Mouse (Mus musculus): ENCODE data around the gene Coa6. TPM values are rescaled to one million over a fixed set of nuclear protein-coding genes. Genes with fewer than 3 reads are reported as not detected.
"Not testable (repeated sequence)": the region's sequence is repeated elsewhere in the genome, so short reads cannot be mapped to it uniquely, and the experiment has no call there.

Coa6 gene
- polyA plus RNA-seq (2015; fragmentation: Nextera tagmentation; extraction: Ambion mirVana) = 46.8 and 51.9 TPM in 2 replicates

- Histone ChIP-seq H3K4me2 (peak within 1 kb of the TSS; percentile 86), H3K9me3 (replicated peaks) (no peaks in the 10 kb centered on the region), H3K4me1 (peaks cover 23% of the 10 kb centered on the region), H3K27ac (replicated peaks) (peak within 1 kb of the TSS; percentile 90), H3K4me3 (replicated peaks) (peak within 1 kb of the TSS; percentile 94), H3K27me3 (replicated peaks) (no peaks in the 10 kb centered on the region), H3K36me3 (peaks cover 23% of the 10 kb centered on the region), H3K9ac (replicated peaks) (peak within 1 kb of the TSS; percentile 95)
- peak; percentile 98 for ATAC-seq (ENCODE audit: low FRiP score)
- WGBS = under 1% methylated on average over 61 of the region's 61 CpGs
Observed at GRCm38 (mm10) chr8:126422174-126422919, at the start of gene Coa6. Gene Coa6, plus strand, starts transcription at chr8:126422515.

DNA sequence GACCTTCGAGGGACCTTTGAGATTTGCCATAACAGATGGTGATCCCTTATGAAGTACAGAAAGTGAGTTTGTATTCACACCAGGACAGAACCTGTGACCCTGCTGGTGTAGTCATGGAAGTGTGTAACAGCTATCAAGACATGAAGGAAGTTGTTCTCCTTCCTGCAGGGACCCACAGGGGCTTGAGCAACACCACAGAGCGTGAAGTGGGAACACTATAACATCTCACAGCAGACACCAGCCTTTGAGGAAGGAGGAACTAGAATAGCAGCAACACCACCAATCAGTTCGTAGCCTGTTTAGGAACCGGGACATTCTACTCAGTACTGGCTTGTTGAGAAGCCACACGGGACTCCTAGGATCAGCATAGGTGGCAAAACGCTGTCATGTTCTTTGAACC lies 42.7 kb upstream of the Coa6 start:
- no peak overlapping the region for H3K4me2 ChIP-seq
- no peak overlapping the region for H3K27ac ChIP-seq (replicated peaks)
- H3K4me1 ChIP-seq = no peaks in the 10 kb centered on the region
- H3K4me3 ChIP-seq (replicated peaks) = no peak overlapping the region
- no peaks in the 10 kb centered on the region for H3K9me3 ChIP-seq (replicated peaks)
- 85% methylated on average over 6 of the region's 6 CpGs for WGBS
- no peak for ATAC-seq (ENCODE audit: low FRiP score)
- H3K9ac ChIP-seq (replicated peaks) = no peak overlapping the region
- H3K27me3 ChIP-seq (replicated peaks) = no peaks in the 10 kb centered on the region
- H3K36me3 ChIP-seq = no peaks in the 10 kb centered on the region

GRCm38 (mm10) chr8:126380141-126380540 lies 42.2 kb upstream of the Coa6 start:
- no peaks in the 10 kb centered on the region for H3K27me3 ChIP-seq (replicated peaks)
- 54% methylated on average over 2 of the region's 2 CpGs for WGBS
- no peaks in the 10 kb centered on the region for H3K4me1 ChIP-seq
- H3K9ac ChIP-seq (replicated peaks) = no peak overlapping the region
- H3K4me3 ChIP-seq (replicated peaks) = no peak overlapping the region
- ATAC-seq (ENCODE audit: low FRiP score) = no peak
- no peak overlapping the region for H3K4me2 ChIP-seq
- no peaks in the 10 kb centered on the region for H3K36me3 ChIP-seq
- no peak overlapping the region for H3K27ac ChIP-seq (replicated peaks)
- no peaks in the 10 kb centered on the region for H3K9me3 ChIP-seq (replicated peaks)

- H3K36me3 ChIP-seq = no peaks in the 10 kb centered on the region
- no peak overlapping the region for H3K4me2 ChIP-seq
- 72% methylated on average over 7 of the region's 7 CpGs for WGBS
- H3K9ac ChIP-seq (replicated peaks) = no peak overlapping the region
- no peak overlapping the region for H3K27ac ChIP-seq (replicated peaks)
- ATAC-seq (ENCODE audit: low FRiP score) = no peak
- no peak overlapping the region for H3K4me3 ChIP-seq (replicated peaks)
- H3K27me3 ChIP-seq (replicated peaks) = no peaks in the 10 kb centered on the region
- H3K4me1 ChIP-seq = no peaks in the 10 kb centered on the region
- no peaks in the 10 kb centered on the region for H3K9me3 ChIP-seq (replicated peaks)
Observed at GRCm38 (mm10) chr8:126381299-126381698, 41.0 kb upstream of the Coa6 start.

GRCm38 (mm10) chr8:126382216-126382615 lies 40.1 kb upstream of the Coa6 start:
- 39% methylated on average over 14 of the region's 14 CpGs for WGBS

GRCm38 (mm10) chr8:126382749-126383148 lies 39.6 kb upstream of the Coa6 start:
- no peak overlapping the region for H3K4me3 ChIP-seq (replicated peaks)
- no peaks in the 10 kb centered on the region for H3K36me3 ChIP-seq
- no peaks in the 10 kb centered on the region for H3K9me3 ChIP-seq (replicated peaks)
- no peaks in the 10 kb centered on the region for H3K4me1 ChIP-seq
- no peak overlapping the region for H3K27ac ChIP-seq (replicated peaks)
- H3K9ac ChIP-seq (replicated peaks) = no peak overlapping the region
- no peak overlapping the region for H3K4me2 ChIP-seq
- no peaks in the 10 kb centered on the region for H3K27me3 ChIP-seq (replicated peaks)
- 68% methylated on average over 5 of the region's 5 CpGs for WGBS
- no peak for ATAC-seq (ENCODE audit: low FRiP score)

More at GRCm38 (mm10) chr8:126382216-126382615, 40.1 kb upstream of the Coa6 start:
- Histone ChIP-seq H3K36me3 (no peaks in the 10 kb centered on the region), H3K9me3 (replicated peaks) (no peaks in the 10 kb centered on the region), H3K4me1 (no peaks in the 10 kb centered on the region), H3K4me2 (no peak overlapping the region), H3K4me3 (replicated peaks) (no peak overlapping the region), H3K9ac (replicated peaks) (no peak overlapping the region), H3K27ac (replicated peaks) (no peak overlapping the region), H3K27me3 (replicated peaks) (no peaks in the 10 kb centered on the region)
- ATAC-seq (ENCODE audit: low FRiP score) = no peak

GRCm38 (mm10) chr8:126387566-126387965 lies 34.7 kb upstream of the Coa6 start:
- Histone ChIP-seq H3K4me1 (no peaks in the 10 kb centered on the region), H3K4me2 (no peak overlapping the region), H3K9ac (replicated peaks) (no peak overlapping the region), H3K27ac (replicated peaks) (no peak overlapping the region), H3K36me3 (no peaks in the 10 kb centered on the region), H3K9me3 (replicated peaks) (no peaks in the 10 kb centered on the region), H3K27me3 (replicated peaks) (no peaks in the 10 kb centered on the region), H3K4me3 (replicated peaks) (no peak overlapping the region)
- ATAC-seq (ENCODE audit: low FRiP score) = no peak
- whole genome bisulfite sequencing = 87% methylated on average over 4 of the region's 4 CpGs

DNA sequence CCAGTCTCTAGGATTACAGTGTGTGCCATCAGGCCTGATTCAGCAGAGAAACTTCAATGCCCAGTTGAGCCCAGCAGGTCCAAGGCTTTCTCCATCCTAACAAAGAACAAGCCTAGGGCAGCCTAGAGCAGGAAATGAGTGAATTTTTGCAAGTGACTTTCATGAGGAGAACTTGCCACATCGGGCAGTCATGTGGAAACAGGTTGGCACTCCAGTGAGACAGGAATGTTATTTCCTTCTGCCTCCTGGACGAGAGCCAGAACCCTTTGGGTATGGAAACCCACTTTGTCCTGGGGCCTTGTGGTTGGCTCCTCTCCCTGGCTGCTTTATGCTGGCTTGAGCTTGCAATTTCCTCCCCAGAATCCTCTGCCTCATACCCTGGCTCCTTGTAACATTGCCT lies 30.8 kb upstream of the Coa6 start:
- H3K4me1 ChIP-seq = no peaks in the 10 kb centered on the region
- no peak overlapping the region for H3K27ac ChIP-seq (replicated peaks)
- no peak for ATAC-seq (ENCODE audit: low FRiP score)
- no peak overlapping the region for H3K9ac ChIP-seq (replicated peaks)
- no peaks in the 10 kb centered on the region for H3K27me3 ChIP-seq (replicated peaks)
- no peak overlapping the region for H3K4me2 ChIP-seq
- H3K36me3 ChIP-seq = no peaks in the 10 kb centered on the region
- 61% methylated on average over 2 of the region's 2 CpGs for WGBS
- H3K4me3 ChIP-seq (replicated peaks) = no peak overlapping the region
- no peaks in the 10 kb centered on the region for H3K9me3 ChIP-seq (replicated peaks)

- ATAC-seq (ENCODE audit: low FRiP score) = no peak
- no peak overlapping the region for H3K4me2 ChIP-seq
- no peaks in the 10 kb centered on the region for H3K4me1 ChIP-seq
- H3K9ac ChIP-seq (replicated peaks) = no peak overlapping the region
- H3K27me3 ChIP-seq (replicated peaks) = no peaks in the 10 kb centered on the region
- 68% methylated on average over 9 of the region's 9 CpGs for WGBS
- H3K4me3 ChIP-seq (replicated peaks) = no peak overlapping the region
- no peak overlapping the region for H3K27ac ChIP-seq (replicated peaks)
- no peaks in the 10 kb centered on the region for H3K36me3 ChIP-seq
- H3K9me3 ChIP-seq (replicated peaks) = no peaks in the 10 kb centered on the region
Observed at GRCm38 (mm10) chr8:126395386-126395785, 26.9 kb upstream of the Coa6 start.

DNA sequence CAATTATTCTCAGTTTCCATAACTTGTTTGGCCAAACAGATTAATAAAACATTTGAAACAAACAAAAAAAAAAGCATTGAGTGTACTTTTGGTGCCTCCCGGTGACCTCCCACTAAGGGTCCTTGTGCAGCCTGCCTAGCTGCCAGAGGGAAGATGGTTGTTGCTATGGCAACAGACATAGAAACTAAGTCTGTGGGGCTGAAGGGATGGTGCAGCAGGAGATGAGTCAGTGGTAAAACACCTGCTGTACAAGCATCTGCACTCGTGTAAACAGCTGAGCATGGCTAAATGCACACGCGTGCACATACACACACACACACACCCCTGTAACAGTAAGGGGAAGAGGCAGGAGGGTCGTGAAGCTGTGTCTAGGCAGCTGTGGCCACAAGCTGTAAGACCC lies 26.4 kb upstream of the Coa6 start:
- no peaks in the 10 kb centered on the region for H3K9me3 ChIP-seq (replicated peaks)
- H3K9ac ChIP-seq (replicated peaks) = no peak overlapping the region
- H3K36me3 ChIP-seq = no peaks in the 10 kb centered on the region
- H3K4me3 ChIP-seq (replicated peaks) = no peak overlapping the region
- 42% methylated on average over 5 of the region's 5 CpGs for WGBS
- H3K27ac ChIP-seq (replicated peaks) = no peak overlapping the region
- no peak overlapping the region for H3K4me2 ChIP-seq
- no peak for ATAC-seq (ENCODE audit: low FRiP score)
- no peaks in the 10 kb centered on the region for H3K4me1 ChIP-seq
- H3K27me3 ChIP-seq (replicated peaks) = no peaks in the 10 kb centered on the region

GRCm38 (mm10) chr8:126398349-126398748 lies 24.0 kb upstream of the Coa6 start:
- Histone ChIP-seq H3K4me2 (no peak overlapping the region), H3K9ac (replicated peaks) (no peak overlapping the region), H3K36me3 (no peaks in the 10 kb centered on the region), H3K9me3 (replicated peaks) (no peaks in the 10 kb centered on the region), H3K4me3 (replicated peaks) (no peak overlapping the region), H3K27ac (replicated peaks) (no peak overlapping the region), H3K4me1 (no peaks in the 10 kb centered on the region), H3K27me3 (replicated peaks) (no peaks in the 10 kb centered on the region)
- ATAC-seq (ENCODE audit: low FRiP score) = no peak
- WGBS = 76% methylated on average over 3 of the region's 3 CpGs

DNA sequence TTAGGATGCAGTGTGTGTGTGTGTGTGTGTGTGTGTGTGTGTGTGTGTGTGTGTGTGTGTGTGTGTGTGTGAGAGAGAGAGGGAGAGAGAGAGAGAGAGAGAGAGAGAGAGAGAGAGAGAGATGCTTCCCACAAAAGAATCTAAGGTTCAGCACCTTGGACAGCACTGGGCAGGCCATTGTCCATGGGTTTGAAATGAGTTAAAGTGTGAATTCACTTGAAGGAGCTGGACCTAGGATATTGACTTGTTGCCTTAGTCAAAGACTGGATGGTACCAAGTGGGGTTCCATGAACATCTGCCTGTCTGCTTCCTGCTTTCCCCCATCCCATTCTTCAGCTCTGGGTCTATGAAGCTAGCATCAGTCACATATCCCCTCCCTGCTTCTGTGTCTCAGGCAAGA lies 17.8 kb upstream of the Coa6 start:
- not testable (repeated sequence) for ATAC-seq (ENCODE audit: low FRiP score)

More for the DNA sequence above, 17.8 kb upstream of the Coa6 start:
- H3K9ac ChIP-seq (replicated peaks); H3K4me2 ChIP-seq; H3K4me1 ChIP-seq; H3K4me3 ChIP-seq (replicated peaks); H3K36me3 ChIP-seq; H3K9me3 ChIP-seq (replicated peaks); H3K27me3 ChIP-seq (replicated peaks); H3K27ac ChIP-seq (replicated peaks): not testable (repeated sequence)
